Mouse (Mus musculus) T-helper 2 cell (primary cell): Measurements from ENCODE around the gene Naxe.

ENCODE experiments used
- in situ Hi-C: fragments of 300-600 bp; cut with MboI, MseI; formaldehyde crosslinking; loops from one replicate; pipeline ENCODE4 v1.15.1; 2025; ENCODE audit warnings: high pct_unique_total_duplicates

The Naxe gene

GRCm38 (mm10) chr3:88068386-88068785 is 10.1 kb upstream of the Naxe start:
- in situ Hi-C loops = no loop called here

- in situ Hi-C loops = no loop called here
Observed at GRCm38 (mm10) chr3:88057030-88057429, 1.3 kb downstream of the Naxe start.

GRCm38 (mm10) chr3:88049532-88049931 is 8.8 kb downstream of the Naxe start:
- in situ Hi-C loops = no loop called here

- in situ Hi-C loops = no loop called here
Observed at GRCm38 (mm10) chr3:88042661-88043421, 15.5 kb downstream of the Naxe start, which contains the start of gene Gpatch4. Gene Gpatch4, plus strand, starts transcription at chr3:88043108.

- in situ Hi-C loops = no loop called here
Observed at GRCm38 (mm10) chr3:88035561-88036293, 22.6 kb downstream of the Naxe start.

- in situ Hi-C loops = no loop called here
Observed at GRCm38 (mm10) chr3:88033506-88033905, 24.8 kb downstream of the Naxe start.

GRCm38 (mm10) chr3:88030608-88031395 is 27.5 kb downstream of the Naxe start:
- in situ Hi-C loops = no loop called here

GRCm38 (mm10) chr3:88027434-88028186 is 30.7 kb downstream of the Naxe start, which contains the start of gene Hapln2:
Gene Hapln2, minus strand, starts transcription at chr3:88027583.
- in situ Hi-C loops = no loop called here

GRCm38 (mm10) chr3:88026823-88027222 is 31.5 kb downstream of the Naxe start:
- in situ Hi-C loops = no loop called here

- in situ Hi-C loops = no loop called here
Observed at GRCm38 (mm10) chr3:88023192-88024074, 34.9 kb downstream of the Naxe start.

- in situ Hi-C loops = no loop called here
Observed at GRCm38 (mm10) chr3:88022322-88023191, 35.7 kb downstream of the Naxe start.

GRCm38 (mm10) chr3:88010634-88011265 is 47.5 kb downstream of the Naxe start:
- in situ Hi-C loops = no loop called here
